Mouse (Mus musculus) brain, adult 10 weeks (tissue): Measurements from ENCODE around the gene Dcaf6. TPM values are rescaled to one million over a fixed set of nuclear protein-coding genes. Genes with fewer than 3 reads are reported as not detected.

Experiments
- polyA plus RNA-seq: library from polyadenylated mRNA; stranded (reverse); fragments of 350-450 nt; fragmentation: Illumina TruSeq; extraction: RNeasy Lipid Tissue Mini Kit (QIAGEN cat#74804); gene quantifications from one replicate; pipeline ENCODE4 v1.2.3, GENCODE M21; 2015; ENCODE audit warnings: low read depth, low replicate concordance

Gene Dcaf6
- 79.8 TPM for polyA plus RNA-seq

DNA sequence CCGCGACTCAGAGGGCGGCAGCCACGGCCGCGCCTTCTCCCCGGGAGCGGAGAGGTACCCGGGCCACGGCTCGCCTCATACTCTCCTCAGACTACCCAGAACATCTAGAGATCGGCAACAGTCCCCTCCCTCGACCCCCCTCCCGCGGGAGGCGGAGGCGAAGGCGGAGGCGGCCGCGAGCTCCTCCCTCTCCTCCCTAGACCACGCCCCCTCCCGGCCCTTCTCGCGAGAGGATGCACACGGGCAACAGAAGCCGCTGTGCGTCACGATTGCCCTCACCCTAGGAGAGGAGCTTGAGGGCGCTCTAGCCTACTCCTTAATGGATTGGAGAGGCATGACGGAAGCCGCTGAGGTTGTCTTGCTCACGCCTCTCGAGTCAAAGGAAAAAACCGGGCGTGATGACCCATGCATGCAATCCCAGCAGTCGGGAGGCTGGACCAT lies at the start of gene Dcaf6, which contains the start of gene Mpc2:
Dcaf6 (minus strand) TSS at position 116 of the 441 bp plus-strand sequence.
Mpc2 (plus strand) TSS at position 278 of the 441 bp plus-strand sequence.

GRCm38 (mm10) chr1:165484688-165485233 lies 24.5 kb upstream of the Dcaf6 start, which contains the start of gene Adcy10:
Adcy10 (plus strand) TSS chr1:165485183.

DNA sequence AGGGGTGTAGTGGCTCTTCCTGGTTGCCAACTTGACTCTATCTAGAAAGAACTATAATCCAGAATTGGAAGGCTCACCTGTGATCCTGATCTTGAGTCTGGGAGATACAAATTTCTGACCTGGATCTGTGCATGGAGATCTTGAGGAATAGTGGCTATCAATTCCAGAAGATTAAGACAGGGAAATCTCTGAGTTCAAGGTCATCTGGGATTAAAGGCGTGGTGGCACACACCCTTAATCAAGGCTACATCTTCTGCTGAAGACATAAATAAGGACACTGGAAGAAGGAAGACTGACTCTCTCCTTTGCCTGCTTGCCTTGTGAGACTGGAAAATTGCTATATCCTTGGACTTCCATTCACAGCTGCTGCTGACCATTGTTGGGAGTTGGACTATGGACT lies 164.8 kb downstream of the Dcaf6 start, which contains the start of gene Gpr161:
Gpr161 (plus strand) TSS at position 301 of the 400 bp plus-strand sequence.

Other genes starting within 250 kb of the Dcaf6 start
- 88.4 TPM for gene Tiprl, start 223.5 kb downstream of the Dcaf6 start, polyA plus RNA-seq
- 5.6 TPM for gene Gpr161, start 164.7 kb downstream of the Dcaf6 start, polyA plus RNA-seq
- 238 TPM for gene Mpc2, start 162 bp upstream of the Dcaf6 start, polyA plus RNA-seq
- 0.77 TPM for gene Adcy10, start 24.7 kb upstream of the Dcaf6 start, polyA plus RNA-seq
- 31.8 TPM for gene Mpzl1, start 174.1 kb upstream of the Dcaf6 start, polyA plus RNA-seq
- 7.3 TPM for gene Rcsd1, start 249.3 kb upstream of the Dcaf6 start, polyA plus RNA-seq